Mouse (Mus musculus) embryonic fibroblast, embryonic 13.5 days (primary cell): ENCODE data around the gene Ptch2.

ENCODE experiments used
- CTCF ChIP-seq: IDR thresholded peaks from 2 replicates; pipeline ENCODE4 v1.5.1; 2011; ENCODE audit warnings: mild to moderate bottlenecking, control low read depth, low read length, moderate library complexity, borderline replicate concordance; ENCODE audit not compliant: insufficient read depth
- POLR2A ChIP-seq: IDR thresholded peaks from 2 replicates; pipeline ENCODE4 v1.6.1; 2011; ENCODE audit warnings: low read depth, mild to moderate bottlenecking, control low read depth, low read length, moderate library complexity

DNA sequence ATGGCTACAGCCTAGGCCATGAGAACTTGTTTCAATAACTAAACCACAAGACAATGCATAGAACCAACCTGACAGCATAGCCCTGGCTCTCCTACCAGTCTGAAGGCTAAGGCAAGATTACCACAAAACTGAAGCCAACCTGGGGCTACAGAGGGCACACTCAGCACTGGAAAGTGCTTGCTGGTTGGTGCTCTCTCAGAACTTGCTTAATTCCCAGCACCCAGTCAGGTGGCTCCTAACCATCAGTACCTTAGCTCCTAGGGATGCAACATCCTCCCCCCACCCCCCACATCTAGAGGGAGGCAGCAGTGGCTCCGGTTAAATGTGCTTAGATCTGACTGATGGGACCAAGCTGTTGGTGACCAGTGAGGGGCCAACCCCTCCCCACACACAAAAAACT is 55.5 kb downstream of the Ptch2 start:
- TF ChIP-seq CTCF (no peak), POLR2A (0 out of 2 replicates have a peak, but pooled peaks have one; percentile 13)
